Mouse (Mus musculus): ENCODE measurements around the gene Olfr819. TPM values are rescaled to one million over a fixed set of nuclear protein-coding genes. Genes with fewer than 3 reads are reported as not detected.

Olfr819 gene
- polyA plus RNA-seq, 1 experiment from 2014 or later: not detected

Other genes starting within 250 kb of the Olfr819 start
- gene Olfr805, start 237.9 kb downstream of the Olfr819 start, polyA plus RNA-seq (2015; fragmentation: Nextera tagmentation; extraction: Ambion mirVana): not detected in 2 replicates
- gene Olfr806, start 225.3 kb downstream of the Olfr819 start, polyA plus RNA-seq (2015; fragmentation: Nextera tagmentation; extraction: Ambion mirVana): not detected in 2 replicates
- not detected in 2 replicates for gene Olfr807, start 209.5 kb downstream of the Olfr819 start, polyA plus RNA-seq (2015; fragmentation: Nextera tagmentation; extraction: Ambion mirVana)
- not detected in 2 replicates for gene Olfr808, start 201.8 kb downstream of the Olfr819 start, polyA plus RNA-seq (2015; fragmentation: Nextera tagmentation; extraction: Ambion mirVana)
- not detected in 2 replicates for gene Olfr809, start 192.6 kb downstream of the Olfr819 start, polyA plus RNA-seq (2015; fragmentation: Nextera tagmentation; extraction: Ambion mirVana)
- 0.06 TPM in 1 of 2 replicates, not detected in the other for gene Olfr810, start 172.3 kb downstream of the Olfr819 start, polyA plus RNA-seq (2015; fragmentation: Nextera tagmentation; extraction: Ambion mirVana)
- not detected in 2 replicates for gene Olfr811, start 162.9 kb downstream of the Olfr819 start, polyA plus RNA-seq (2015; fragmentation: Nextera tagmentation; extraction: Ambion mirVana)
- not detected in 2 replicates for gene Olfr812, start 121.2 kb downstream of the Olfr819 start, polyA plus RNA-seq (2015; fragmentation: Nextera tagmentation; extraction: Ambion mirVana)
- gene Olfr813, start 111.9 kb downstream of the Olfr819 start, polyA plus RNA-seq (2015; fragmentation: Nextera tagmentation; extraction: Ambion mirVana): 0.18 TPM in 1 of 2 replicates, not detected in the other
- not detected in 2 replicates for gene Olfr814, start 87.4 kb downstream of the Olfr819 start, polyA plus RNA-seq (2015; fragmentation: Nextera tagmentation; extraction: Ambion mirVana)
- gene Olfr815, start 61.4 kb downstream of the Olfr819 start, polyA plus RNA-seq (2015; fragmentation: Nextera tagmentation; extraction: Ambion mirVana): not detected in 2 replicates
- gene Olfr816, start 51.7 kb downstream of the Olfr819 start, polyA plus RNA-seq (2015; fragmentation: Nextera tagmentation; extraction: Ambion mirVana): not detected in 2 replicates
- not detected in 2 replicates for gene Olfr818, start 18.2 kb downstream of the Olfr819 start, polyA plus RNA-seq (2015; fragmentation: Nextera tagmentation; extraction: Ambion mirVana)
- gene Olfr247, start 8.9 kb upstream of the Olfr819 start, polyA plus RNA-seq (2015; fragmentation: Nextera tagmentation; extraction: Ambion mirVana): not detected in 2 replicates
- gene Gm10310, start 17.8 kb upstream of the Olfr819 start, polyA plus RNA-seq (2015; fragmentation: Nextera tagmentation; extraction: Ambion mirVana): not detected in 2 replicates
- gene Olfr820, start 45.4 kb upstream of the Olfr819 start, polyA plus RNA-seq (2015; fragmentation: Nextera tagmentation; extraction: Ambion mirVana): not detected in 2 replicates
- gene Olfr821, start 63.1 kb upstream of the Olfr819 start, polyA plus RNA-seq (2015; fragmentation: Nextera tagmentation; extraction: Ambion mirVana): not detected in 2 replicates
- not detected in 2 replicates for gene Olfr822, start 103.9 kb upstream of the Olfr819 start, polyA plus RNA-seq (2015; fragmentation: Nextera tagmentation; extraction: Ambion mirVana)
- gene Olfr823, start 148.1 kb upstream of the Olfr819 start, polyA plus RNA-seq (2015; fragmentation: Nextera tagmentation; extraction: Ambion mirVana): not detected in 2 replicates
- not detected in 2 replicates for gene Olfr824, start 162.7 kb upstream of the Olfr819 start, polyA plus RNA-seq (2015; fragmentation: Nextera tagmentation; extraction: Ambion mirVana)
- not detected in 2 replicates for gene Olfr825, start 199.5 kb upstream of the Olfr819 start, polyA plus RNA-seq (2015; fragmentation: Nextera tagmentation; extraction: Ambion mirVana)
- not detected in 2 replicates for gene Olfr826, start 216.9 kb upstream of the Olfr819 start, polyA plus RNA-seq (2015; fragmentation: Nextera tagmentation; extraction: Ambion mirVana)
- not detected in 2 replicates for gene Olfr827, start 247.1 kb upstream of the Olfr819 start, polyA plus RNA-seq (2015; fragmentation: Nextera tagmentation; extraction: Ambion mirVana)